Mouse (Mus musculus) frontal cortex, postnatal 10 days (tissue): ENCODE data around the gene Btbd35f20.
"Not testable (repeated sequence)": the region's sequence is repeated elsewhere in the genome, so short reads cannot be mapped to it uniquely, and the experiment has no call there.

ENCODE experiments used
- DNase-seq, 2 experiments: peaks; one replicate each; pipeline ENCODE4 v3.0.0; 2022; ENCODE audit warnings: low spot score in 2 of 2, mixed read lengths in 1 of 2

Btbd35f20 gene

GRCm38 (mm10) chrX:4291145-4291544 lies at the start of gene Btbd35f20:
Gene Btbd35f20, minus strand, starts transcription at chrX:4291245.
- DNase-seq: not testable (repeated sequence)
